Mouse (Mus musculus) hindbrain, embryonic 10.5 days (tissue): ENCODE results near the gene Gstt2. TPM values are rescaled to one million over a fixed set of nuclear protein-coding genes. Genes with fewer than 3 reads are reported as not detected.
A peak's percentile ranks its signal among the peaks of the same experiment; 100 is the strongest.

ENCODE experiments used
- DNase-seq: peaks from one replicate; pipeline ENCODE4 v3.0.0-alpha.2; 2017; ENCODE audit warnings: low spot score
- H3K27ac ChIP-seq: fragments of 300-500 bp; sonication (generic); 2 replicates; pipeline ENCODE4 v1.5.1; 2016; ENCODE audit warnings: mild to moderate bottlenecking, moderate library complexity
- H3K27me3 ChIP-seq: fragments of 300-500 bp; sonication (generic); 2 replicates; pipeline ENCODE4 v1.6.1; 2016; ENCODE audit warnings: mild to moderate bottlenecking; ENCODE audit not compliant: poor library complexity, insufficient read depth, severe bottlenecking
- H3K36me3 ChIP-seq: fragments of 300-500 bp; sonication (generic); 2 replicates; pipeline ENCODE4 v1.6.1; 2016; ENCODE audit warnings: mild to moderate bottlenecking, moderate library complexity
- H3K4me1 ChIP-seq: fragments of 300-500 bp; sonication (generic); replicated peaks from 2 replicates; pipeline ENCODE4 v1.6.1; 2016; ENCODE audit warnings: mild to moderate bottlenecking
- H3K4me3 ChIP-seq: fragments of 300-500 bp; sonication (generic); 2 replicates; pipeline ENCODE4 v1.5.1; 2016; ENCODE audit warnings: mild to moderate bottlenecking, moderate library complexity
- H3K9me3 ChIP-seq: fragments of 300-500 bp; sonication (generic); 2 replicates; pipeline ENCODE4 v1.6.1; 2016; ENCODE audit warnings: mild to moderate bottlenecking, moderate library complexity
- WGBS: fragments of 180-500 bp; shearing (Covaris S2); methylation state at CpG from one replicate; pipeline ENCODE4 v1.1.7; 2016; 5-methylcytosine and 5-hydroxymethylcytosine counted together
- polyA plus RNA-seq: library from polyadenylated mRNA; unstranded; fragments of >200 nt; fragmentation: Nextera tagmentation; extraction: Ambion mirVana; gene quantifications from 2 replicates; pipeline ENCODE4 v1.2.1, GENCODE M21; 2016

The Gstt2 gene
- 7.9 and 8.5 TPM in 2 replicates for polyA plus RNA-seq

GRCm38 (mm10) chr10:75837248-75837759 lies at the start of gene Gstt2:
TSS of gene Gstt2 (minus strand) at chr10:75837424.
- H3K4me3 ChIP-seq, result peak within 1 kb of the TSS; percentile 46
- H3K9me3 ChIP-seq, result no peaks in the 10 kb centered on the region
- H3K36me3 ChIP-seq, result no peaks in the 10 kb centered on the region
- peaks cover 36% of the 10 kb centered on the region for H3K27me3 ChIP-seq
- under 1% methylated on average over 21 of the region's 21 CpGs for WGBS
- peak; percentile 96 for DNase-seq
- peak within 1 kb of the TSS; percentile 88 for H3K27ac ChIP-seq
- H3K4me1 ChIP-seq, result peaks cover 53% of the 10 kb centered on the region

GRCm38 (mm10) chr10:75884742-75885141 lies 47.5 kb upstream of the Gstt2 start:
- WGBS, result 94% methylated on average over 8 of the region's 8 CpGs
- Histone ChIP-seq H3K36me3 (no peaks in the 10 kb centered on the region), H3K27me3 (no peaks in the 10 kb centered on the region), H3K4me3 (no peak overlapping the region), H3K27ac (no peak overlapping the region), H3K4me1 (peaks cover 38% of the 10 kb centered on the region), H3K9me3 (no peaks in the 10 kb centered on the region)
- DNase-seq, result no peak

- Histone ChIP-seq H3K4me1 (peaks cover 26% of the 10 kb centered on the region), H3K36me3 (no peaks in the 10 kb centered on the region), H3K9me3 (no peaks in the 10 kb centered on the region), H3K27ac (peak overlapping the region; percentile 74; the same call in 1 of the 2 replicates), H3K4me3 (peak overlapping the region; percentile 32), H3K27me3 (no peaks in the 10 kb centered on the region)
- WGBS, result 2% methylated on average over 10 of the region's 10 CpGs
- peak; percentile 76 for DNase-seq
These were observed 46.0 kb upstream of the Gstt2 start for GRCm38 (mm10) chr10:75883232-75883552.

- no peak for DNase-seq
- peak overlapping the region; percentile 32 for H3K4me3 ChIP-seq
- H3K9me3 ChIP-seq, result no peaks in the 10 kb centered on the region
- H3K27ac ChIP-seq, result peak overlapping the region; percentile 74
- 7% methylated on average over 15 of the region's 15 CpGs for WGBS
- H3K36me3 ChIP-seq, result no peaks in the 10 kb centered on the region
- H3K4me1 ChIP-seq, result peaks cover 26% of the 10 kb centered on the region
- no peaks in the 10 kb centered on the region for H3K27me3 ChIP-seq
These were observed 45.4 kb upstream of the Gstt2 start for GRCm38 (mm10) chr10:75882433-75883231.

- H3K4me3 ChIP-seq, result peak overlapping the region; percentile 16
- WGBS, result 10% methylated on average over 20 of the region's 20 CpGs
- H3K27me3 ChIP-seq, result no peaks in the 10 kb centered on the region
- no peaks in the 10 kb centered on the region for H3K9me3 ChIP-seq
- no peaks in the 10 kb centered on the region for H3K36me3 ChIP-seq
- no peak for DNase-seq
- peak overlapping the region; percentile 74 for H3K27ac ChIP-seq
- H3K4me1 ChIP-seq, result peaks cover 26% of the 10 kb centered on the region
These were observed 44.6 kb upstream of the Gstt2 start for GRCm38 (mm10) chr10:75881578-75882432.

- Histone ChIP-seq H3K36me3 (no peaks in the 10 kb centered on the region), H3K4me3 (no peak overlapping the region), H3K4me1 (peaks cover 26% of the 10 kb centered on the region), H3K27me3 (no peaks in the 10 kb centered on the region), H3K9me3 (no peaks in the 10 kb centered on the region), H3K27ac (peak overlapping the region; percentile 74)
- no peak for DNase-seq
- WGBS, result 68% methylated on average over 6 of the region's 6 CpGs
These were observed 43.8 kb upstream of the Gstt2 start for GRCm38 (mm10) chr10:75880771-75881577.

- H3K36me3 ChIP-seq, result no peaks in the 10 kb centered on the region
- no peak for DNase-seq
- H3K27ac ChIP-seq, result no peak overlapping the region
- 95% methylated on average over 10 of the region's 10 CpGs for WGBS
- H3K9me3 ChIP-seq, result no peaks in the 10 kb centered on the region
- no peak overlapping the region for H3K4me3 ChIP-seq
- no peaks in the 10 kb centered on the region for H3K27me3 ChIP-seq
- peaks cover 26% of the 10 kb centered on the region for H3K4me1 ChIP-seq
These were observed 43.1 kb upstream of the Gstt2 start for GRCm38 (mm10) chr10:75880351-75880750.

- Histone ChIP-seq H3K36me3 (no peaks in the 10 kb centered on the region), H3K27me3 (no peaks in the 10 kb centered on the region), H3K9me3 (no peaks in the 10 kb centered on the region), H3K4me1 (peaks cover 30% of the 10 kb centered on the region), H3K4me3 (no peak overlapping the region), H3K27ac (no peak overlapping the region)
- no peak for DNase-seq
- 95% methylated on average over 3 of the region's 3 CpGs for WGBS
These were observed 41.6 kb upstream of the Gstt2 start for GRCm38 (mm10) chr10:75878836-75879235.

- H3K4me3 ChIP-seq, result peak overlapping the region; percentile 49
- DNase-seq, result peak; percentile 48
- no peaks in the 10 kb centered on the region for H3K36me3 ChIP-seq
- peak overlapping the region; percentile 90 for H3K27ac ChIP-seq
- 25% methylated on average over 10 of the region's 10 CpGs for WGBS
- no peaks in the 10 kb centered on the region for H3K27me3 ChIP-seq
- H3K4me1 ChIP-seq, result peaks cover 19% of the 10 kb centered on the region
- no peaks in the 10 kb centered on the region for H3K9me3 ChIP-seq
These were observed 36.4 kb upstream of the Gstt2 start for GRCm38 (mm10) chr10:75873543-75874170.

- Histone ChIP-seq H3K27ac (peak overlapping the region; percentile 90), H3K36me3 (no peaks in the 10 kb centered on the region), H3K4me3 (peak overlapping the region; percentile 49), H3K4me1 (peaks cover 19% of the 10 kb centered on the region), H3K9me3 (no peaks in the 10 kb centered on the region), H3K27me3 (no peaks in the 10 kb centered on the region)
- 2% methylated on average over 11 of the region's 11 CpGs for WGBS
- DNase-seq, result peak; percentile 92
These were observed 35.8 kb upstream of the Gstt2 start for GRCm38 (mm10) chr10:75872915-75873542.

GRCm38 (mm10) chr10:75872025-75872914 lies 35.0 kb upstream of the Gstt2 start:
- Histone ChIP-seq H3K9me3 (no peaks in the 10 kb centered on the region), H3K27me3 (no peaks in the 10 kb centered on the region), H3K27ac (peak overlapping the region; percentile 90), H3K4me3 (peak overlapping the region; percentile 49), H3K4me1 (peaks cover 19% of the 10 kb centered on the region), H3K36me3 (no peaks in the 10 kb centered on the region)
- DNase-seq, result no peak
- 37% methylated on average over 10 of the region's 10 CpGs for WGBS
